Mouse (Mus musculus) forebrain, embryonic 10.5 days (tissue): ENCODE measurements around the gene Kcnc2. TPM values are rescaled to one million over a fixed set of nuclear protein-coding genes. Genes with fewer than 3 reads are reported as not detected.

Experiments used
- polyA plus RNA-seq: library from polyadenylated mRNA; unstranded; fragments of >200 nt; fragmentation: Nextera tagmentation; extraction: Ambion mirVana; gene quantifications from 2 replicates; pipeline ENCODE4 v1.2.1, GENCODE M21; 2016

Gene Kcnc2
- polyA plus RNA-seq, 1 experiment from 2014 or later = 0.32 TPM

Other genes with a start within 250 kb of the Kcnc2 start
- not detected in 2 replicates for gene Glipr1l1, start 210.9 kb upstream of the Kcnc2 start, polyA plus RNA-seq
- gene Glipr1l2, start 187.8 kb upstream of the Kcnc2 start, polyA plus RNA-seq = not detected in 2 replicates
- not detected in 2 replicates for gene Glipr1l3, start 110.8 kb upstream of the Kcnc2 start, polyA plus RNA-seq
- 0.38 and 0.43 TPM in 2 replicates for gene Caps2, start 107.5 kb upstream of the Kcnc2 start, polyA plus RNA-seq